Mouse (Mus musculus) heart, postnatal 14 days (tissue): ENCODE measurements around the gene Zfp991. TPM values are rescaled to one million over a fixed set of nuclear protein-coding genes. Genes with fewer than 3 reads are reported as not detected.

Experiments
- total RNA-seq, 2 experiments: library from RNA; stranded (reverse); gene quantifications; 2 replicates each; pipeline ENCODE4 v1.2.3; 2021

Gene Zfp991
- total RNA-seq, 2 experiments from 2014 or later: 7.4 to 7.7 TPM

Other genes with a start within 250 kb of the Zfp991 start
- gene Gm21411, start 222.4 kb upstream of the Zfp991 start, total RNA-seq: not detected
- under 1 TPM in 1 of 2 experiments, not detected in 1; 0.66 TPM for gene Zfp989, start 160.1 kb upstream of the Zfp991 start, total RNA-seq
- 1 to 10 TPM in 1 of 2 experiments, under 1 TPM in 1; 0.78 to 1.1 TPM for gene Rex2, start 110.2 kb upstream of the Zfp991 start, total RNA-seq
- not detected for gene Zfp988, start 173.6 kb downstream of the Zfp991 start, total RNA-seq
- under 1 TPM; 0.17 to 0.29 TPM for gene Zfp978, start 229.3 kb downstream of the Zfp991 start, total RNA-seq